Mouse (Mus musculus) kidney, postnatal 0 days (tissue): Measurements from ENCODE around the gene Clba1. TPM values are rescaled to one million over a fixed set of nuclear protein-coding genes. Genes with fewer than 3 reads are reported as not detected.
"Not testable (repeated sequence)": the region's sequence is repeated elsewhere in the genome, so short reads cannot be mapped to it uniquely, and the experiment has no call there.

ENCODE experiments used
- ATAC-seq: fragments of 200-750 bp; cut with Nextera tagmentation; replicated peaks from 2 replicates; pipeline ENCODE4 v1.8.0; 2017; ENCODE audit warnings: low read depth, moderate number of reproducible peaks, moderate TSS enrichment, moderate library complexity; ENCODE audit not compliant: low FRiP score
- DNase-seq: peaks from one replicate; pipeline ENCODE4 v3.0.0-alpha.2; 2016; ENCODE audit warnings: low spot score
- H3K27ac ChIP-seq: fragments of 300-500 bp; sonication (generic); 2 replicates; pipeline ENCODE4 v1.5.1; 2014; ENCODE audit warnings: mild to moderate bottlenecking
- H3K27me3 ChIP-seq: fragments of 300-500 bp; sonication (generic); 2 replicates; pipeline ENCODE4 v1.6.1; 2014; ENCODE audit warnings: low read length, mixed read lengths; ENCODE audit not compliant: insufficient read depth
- H3K36me3 ChIP-seq: fragments of 300-500 bp; sonication (generic); 2 replicates; pipeline ENCODE4 v1.6.1; 2014; ENCODE audit warnings: low read length, mixed read lengths; ENCODE audit not compliant: insufficient read depth
- H3K4me1 ChIP-seq: fragments of 300-500 bp; sonication (generic); replicated peaks from 2 replicates; pipeline ENCODE4 v1.6.1; 2014; ENCODE audit warnings: antibody characterized with exemption, low read length, mixed read lengths; ENCODE audit not compliant: insufficient read depth
- H3K4me2 ChIP-seq: fragments of 300-500 bp; sonication (generic); 2 replicates; pipeline ENCODE4 v1.6.1; 2014; ENCODE audit warnings: mild to moderate bottlenecking, low read length, moderate library complexity, mixed read lengths
- H3K4me3 ChIP-seq: fragments of 300-500 bp; sonication (generic); replicated peaks from 2 replicates; pipeline ENCODE4 v1.5.1; 2014; ENCODE audit warnings: low read depth, low read length
- H3K9ac ChIP-seq: fragments of 300-500 bp; sonication (generic); 2 replicates; pipeline ENCODE4 v1.6.1; 2014; ENCODE audit warnings: low read depth, low read length
- H3K9me3 ChIP-seq: fragments of 300-500 bp; sonication (generic); replicated peaks from 2 replicates; pipeline ENCODE4 v1.6.1; 2016; ENCODE audit warnings: low read length, inconsistent platforms, mixed read lengths
- CTCF ChIP-seq: IDR thresholded peaks from 2 replicates; pipeline ENCODE4 v1.5.1; 2016; ENCODE audit warnings: antibody characterized with exemption, low read depth, mild to moderate bottlenecking, moderate library complexity
- WGBS: fragments of 180-500 bp; shearing (Covaris S2); extraction: QIAGEN DNeasy Blood & Tissue Kit; methylation state at CpG from one replicate; pipeline ENCODE4 v1.1.7; 2014; 5-methylcytosine and 5-hydroxymethylcytosine counted together
- polyA plus RNA-seq: library from polyadenylated mRNA; unstranded; fragments of >200 nt; fragmentation: Nextera tagmentation; extraction: Ambion mirVana; gene quantifications from 2 replicates; pipeline ENCODE4 v1.2.1, GENCODE M21; 2015

Clba1 gene
- polyA plus RNA-seq, 1 experiment from 2014 or later, result 16.0 TPM

- WGBS, result 69% methylated on average over 14 of the region's 14 CpGs
These were observed 6.1 kb downstream of the Clba1 start for GRCm38 (mm10) chr12:112814682-112815470.

GRCm38 (mm10) chr12:112816294-112816693 lies 7.6 kb downstream of the Clba1 start:
- ATAC-seq, result no peak
- WGBS, result 53% methylated on average over 4 of the region's 4 CpGs

More at GRCm38 (mm10) chr12:112814682-112815470, 6.1 kb downstream of the Clba1 start:
- Histone ChIP-seq H3K27ac (peak overlapping the region; percentile 8; the same call in 1 of the 2 replicates), H3K4me1 (peaks cover 5% of the 10 kb centered on the region; the same call in 1 of the 2 replicates), H3K4me3 (no peak overlapping the region), H3K4me2 (no peak overlapping the region), H3K36me3 (peaks cover 30% of the 10 kb centered on the region), H3K9ac (no peak overlapping the region), H3K9me3 (no peaks in the 10 kb centered on the region), H3K27me3 (no peaks in the 10 kb centered on the region)
- TF ChIP-seq CTCF, result no peak
- ATAC-seq, result no peak
- DNase-seq, result no peak

GRCm38 (mm10) chr12:112816866-112817265 lies 8.1 kb downstream of the Clba1 start:
- H3K9me3 ChIP-seq, H3K27me3 ChIP-seq, H3K9ac ChIP-seq, H3K4me2 ChIP-seq, H3K4me1 ChIP-seq, ATAC-seq, DNase-seq, H3K4me3 ChIP-seq, H3K27ac ChIP-seq: not testable (repeated sequence)
- H3K36me3 ChIP-seq, result peaks cover 48% of the 10 kb centered on the region
- 87% methylated on average over 7 of the region's 7 CpGs for WGBS

More at GRCm38 (mm10) chr12:112816294-112816693, 7.6 kb downstream of the Clba1 start:
- peaks cover 3% of the 10 kb centered on the region; the same call in 1 of the 2 replicates for H3K4me1 ChIP-seq
- no peak overlapping the region for H3K4me3 ChIP-seq
- TF ChIP-seq CTCF, result peak; percentile 77
- peak; percentile 68 for DNase-seq
- H3K9ac ChIP-seq, result no peak overlapping the region
- H3K4me2 ChIP-seq, result no peak overlapping the region
- H3K27me3 ChIP-seq, result no peaks in the 10 kb centered on the region
- H3K27ac ChIP-seq, result no peak overlapping the region
- H3K9me3 ChIP-seq, result no peaks in the 10 kb centered on the region
- H3K36me3 ChIP-seq, result peaks cover 42% of the 10 kb centered on the region

- Histone ChIP-seq H3K27ac (no peak overlapping the region), H3K9ac (no peak overlapping the region), H3K9me3 (no peaks in the 10 kb centered on the region), H3K27me3 (no peaks in the 10 kb centered on the region), H3K4me3 (no peak overlapping the region), H3K4me2 (no peak overlapping the region), H3K4me1 (no peaks in the 10 kb centered on the region), H3K36me3 (peaks cover 45% of the 10 kb centered on the region)
- DNase-seq (no peak), ATAC-seq (no peak)
- 82% methylated on average over 8 of the region's 8 CpGs for WGBS
- no peak for TF ChIP-seq CTCF
These were observed 10.4 kb downstream of the Clba1 start for GRCm38 (mm10) chr12:112819057-112819662.

GRCm38 (mm10) chr12:112820401-112820999 lies 11.8 kb downstream of the Clba1 start:
- Histone ChIP-seq H3K4me2 (no peak overlapping the region), H3K9me3 (no peaks in the 10 kb centered on the region), H3K4me3 (no peak overlapping the region), H3K4me1 (no peaks in the 10 kb centered on the region), H3K36me3 (peaks cover 38% of the 10 kb centered on the region), H3K27me3 (no peaks in the 10 kb centered on the region), H3K9ac (no peak overlapping the region), H3K27ac (no peak overlapping the region)
- no peak for TF ChIP-seq CTCF
- DNase-seq (no peak), ATAC-seq (no peak)
- 79% methylated on average over 12 of the region's 12 CpGs for WGBS

- no peak overlapping the region for H3K4me3 ChIP-seq
- no peaks in the 10 kb centered on the region for H3K27me3 ChIP-seq
- DNase-seq (no peak), ATAC-seq (no peak)
- H3K27ac ChIP-seq, result no peak overlapping the region
- H3K4me2 ChIP-seq, result no peak overlapping the region
- TF ChIP-seq CTCF, result no peak
- WGBS, result 61% methylated on average over 1 of the region's 1 CpGs
- H3K4me1 ChIP-seq, result no peaks in the 10 kb centered on the region
- H3K36me3 ChIP-seq, result peaks cover 38% of the 10 kb centered on the region
- H3K9me3 ChIP-seq, result no peaks in the 10 kb centered on the region
- H3K9ac ChIP-seq, result no peak overlapping the region
These were observed 12.5 kb downstream of the Clba1 start for GRCm38 (mm10) chr12:112821216-112821615.
